Mouse (Mus musculus): ENCODE data around the gene Ldhal6b. TPM values are rescaled to one million over a fixed set of nuclear protein-coding genes. Genes with fewer than 3 reads are reported as not detected.
A peak's percentile ranks its signal among the peaks of the same experiment; 100 is the strongest.

The Ldhal6b gene
- polyA plus RNA-seq, 1 experiment from 2014 or later: not detected

DNA sequence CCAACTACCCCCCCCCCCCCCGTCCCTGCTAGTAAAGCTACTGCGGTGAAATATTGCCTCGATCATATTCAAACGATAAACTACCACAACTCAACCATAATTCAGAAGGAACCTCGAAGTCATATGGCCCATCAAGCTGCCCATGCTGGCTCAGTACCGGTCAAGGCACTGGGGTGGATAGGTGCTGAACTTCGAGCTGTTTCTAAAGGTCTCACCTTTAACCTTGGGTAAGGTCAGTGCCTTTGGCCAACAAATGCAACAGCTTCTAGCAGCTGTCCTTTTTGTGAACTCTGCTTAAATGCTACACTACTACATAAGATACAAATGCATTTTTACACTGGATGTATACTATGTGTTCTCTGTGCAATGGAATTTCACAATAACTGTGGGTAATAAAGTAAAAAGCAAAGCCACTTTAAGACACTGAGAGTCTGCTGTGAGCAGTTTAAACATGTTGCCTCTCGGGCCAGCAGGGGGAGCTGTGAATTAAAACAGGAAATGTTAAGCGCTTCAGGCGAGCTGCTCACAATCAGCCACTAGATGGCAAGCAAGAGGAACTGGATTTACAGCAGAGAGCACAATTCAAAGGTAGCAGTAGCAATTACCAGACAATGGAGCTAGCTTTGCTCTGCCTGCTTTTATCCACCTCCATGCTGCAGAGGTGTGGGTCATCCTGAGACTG lies 10.7 kb upstream of the Ldhal6b start:
- no peaks in the 10 kb centered on the region for H3K9me3 ChIP-seq (replicated peaks)
- H3K27ac ChIP-seq (replicated peaks): no peak overlapping the region
- WGBS (ENCODE audit: insufficient replicate concordance): 53% methylated on average over 10 of the region's 10 CpGs
- H3K36me3 ChIP-seq (replicated peaks): peaks cover 28% of the 10 kb centered on the region
- no peaks in the 10 kb centered on the region for H3K27me3 ChIP-seq
- H3K4me1 ChIP-seq (replicated peaks): 0 out of 2 replicates have a peak, but pooled peaks cover 4% of the 10 kb centered on the region
- peak; percentile 51 for ATAC-seq (ENCODE audit: insufficient read depth)
- no peak overlapping the region for H3K4me3 ChIP-seq (replicated peaks)
- no peak overlapping the region for H3K4me2 ChIP-seq
- no peak overlapping the region for H3K9ac ChIP-seq

DNA sequence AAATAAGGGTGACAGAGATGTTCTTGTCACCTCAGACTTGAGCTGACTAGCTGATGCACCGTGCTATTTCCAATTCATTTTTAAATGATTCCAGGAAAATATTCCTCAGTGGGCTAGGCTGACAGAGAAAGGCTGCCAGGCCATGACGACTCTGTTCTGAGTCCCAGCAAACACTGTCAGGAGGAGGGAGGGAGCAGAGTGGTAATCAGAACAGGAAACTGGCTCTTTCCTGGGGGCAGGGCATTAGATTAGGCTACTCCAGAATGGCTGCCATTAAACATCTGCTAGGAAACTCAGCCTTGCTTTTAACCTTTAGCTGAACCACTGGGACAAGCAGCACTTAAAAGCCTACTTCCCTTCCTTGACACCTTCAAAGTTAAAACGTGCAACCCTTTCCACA lies 6.6 kb upstream of the Ldhal6b start:
- no peak for ATAC-seq (ENCODE audit: insufficient read depth)
- H3K4me1 ChIP-seq (replicated peaks): 0 out of 2 replicates have a peak, but pooled peaks cover 4% of the 10 kb centered on the region
- H3K27me3 ChIP-seq: no peaks in the 10 kb centered on the region
- no peak overlapping the region for H3K27ac ChIP-seq (replicated peaks)
- 0 out of 2 replicates have a peak, but pooled peaks cover 5% of the 10 kb centered on the region for H3K36me3 ChIP-seq (replicated peaks)
- no peaks in the 10 kb centered on the region for H3K9me3 ChIP-seq (replicated peaks)
- 23% methylated on average over 3 of the region's 3 CpGs for WGBS (ENCODE audit: insufficient replicate concordance)
- H3K9ac ChIP-seq: no peak overlapping the region
- H3K4me2 ChIP-seq: no peak overlapping the region
- H3K4me3 ChIP-seq (replicated peaks): no peak overlapping the region

DNA sequence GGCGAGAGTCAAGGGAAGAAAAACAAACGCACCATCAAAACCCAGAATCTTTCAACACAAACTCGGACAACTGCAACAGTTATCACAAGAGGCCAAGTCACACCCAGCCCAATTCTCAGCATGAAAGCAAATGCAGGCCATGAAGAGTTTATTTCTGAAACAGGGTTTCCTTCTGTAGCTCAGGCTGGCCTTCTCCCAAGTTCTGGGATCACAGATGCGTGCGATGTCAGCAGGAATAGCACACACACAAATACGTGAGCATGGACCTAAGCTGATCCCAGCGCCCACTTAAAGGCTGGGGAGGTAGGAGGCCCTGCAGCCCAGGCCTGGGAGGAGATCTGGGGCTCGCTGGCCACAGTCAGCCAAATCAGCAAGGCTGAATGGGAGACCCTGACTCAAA lies 5.6 kb upstream of the Ldhal6b start:
- no peak overlapping the region for H3K4me2 ChIP-seq
- no peaks in the 10 kb centered on the region for H3K4me1 ChIP-seq (replicated peaks)
- H3K4me3 ChIP-seq (replicated peaks): no peak overlapping the region
- no peaks in the 10 kb centered on the region for H3K9me3 ChIP-seq (replicated peaks)
- no peak overlapping the region for H3K27ac ChIP-seq (replicated peaks)
- no peaks in the 10 kb centered on the region for H3K27me3 ChIP-seq
- no peak overlapping the region for H3K9ac ChIP-seq
- peaks cover 9% of the 10 kb centered on the region; the same call in 1 of the 2 replicates for H3K36me3 ChIP-seq (replicated peaks)
- no peak for ATAC-seq (ENCODE audit: insufficient read depth)
- WGBS (ENCODE audit: insufficient replicate concordance): 78% methylated on average over 8 of the region's 8 CpGs

DNA sequence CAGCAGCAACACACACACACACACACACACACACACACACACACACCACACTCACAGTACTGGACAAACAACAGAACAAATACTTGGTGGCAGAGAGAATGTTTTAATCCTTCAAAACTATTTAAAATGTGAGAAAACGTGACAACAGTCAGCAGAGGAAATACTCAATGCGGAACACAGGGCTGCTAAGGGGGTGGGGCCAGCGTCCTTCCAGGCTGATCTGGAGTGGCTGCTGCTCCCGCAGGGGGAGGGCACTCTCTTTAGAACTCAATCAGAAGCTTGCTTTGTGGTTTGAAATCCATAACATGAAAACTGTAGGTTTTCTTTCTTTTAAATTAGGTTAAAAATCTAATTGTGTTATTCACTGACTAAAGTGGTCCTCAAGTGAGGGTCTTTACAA lies 3.3 kb upstream of the Ldhal6b start:
- no peak for ATAC-seq (ENCODE audit: insufficient read depth)
- Histone ChIP-seq H3K9ac (no peak overlapping the region), H3K36me3 (replicated peaks) (peaks cover 16% of the 10 kb centered on the region), H3K4me2 (no peak overlapping the region), H3K9me3 (replicated peaks) (no peaks in the 10 kb centered on the region), H3K27ac (replicated peaks) (no peak overlapping the region), H3K4me3 (replicated peaks) (no peak overlapping the region), H3K4me1 (replicated peaks) (no peaks in the 10 kb centered on the region), H3K27me3 (no peaks in the 10 kb centered on the region)
- whole genome bisulfite sequencing (ENCODE audit: insufficient replicate concordance): 45% methylated on average over 4 of the region's 4 CpGs

DNA sequence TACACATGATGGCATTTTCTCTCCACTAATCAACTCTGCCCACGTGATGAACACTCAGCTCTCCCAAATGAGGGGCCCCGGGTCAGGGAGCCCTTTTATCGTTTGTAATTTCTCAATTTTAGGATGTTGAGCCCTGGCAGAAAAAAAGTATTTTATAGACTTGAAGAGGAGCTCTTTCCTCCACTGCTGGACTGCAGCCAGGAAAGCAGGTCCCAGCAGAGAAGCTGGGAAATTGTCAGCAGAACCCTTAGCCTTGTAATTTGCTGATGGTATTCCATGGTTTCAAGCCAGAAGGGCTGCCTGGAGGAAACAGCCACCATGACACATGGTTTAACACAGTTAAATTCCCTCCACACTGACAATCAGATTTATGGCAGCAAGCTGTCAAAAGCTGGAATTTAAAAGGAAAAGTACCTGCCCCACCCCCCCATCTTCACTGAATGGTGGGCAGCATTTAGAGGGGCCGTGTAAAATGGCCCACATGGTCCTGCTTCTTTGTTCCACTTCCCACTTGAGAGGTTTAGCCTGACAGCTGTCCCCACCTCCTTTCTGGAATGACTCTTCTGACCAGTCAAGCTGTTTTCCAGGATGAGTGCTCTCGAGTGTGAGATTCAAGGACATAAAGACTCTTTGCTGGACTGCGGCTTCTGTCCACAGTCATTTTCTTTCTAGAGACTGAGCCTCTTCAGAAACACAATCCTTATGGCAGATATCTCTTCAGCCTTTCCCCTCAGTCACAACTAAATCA lies 1.4 kb upstream of the Ldhal6b start:
- H3K4me1 ChIP-seq (replicated peaks): no peaks in the 10 kb centered on the region
- H3K27ac ChIP-seq (replicated peaks): no peak overlapping the region
- H3K4me2 ChIP-seq: no peak overlapping the region
- no peak overlapping the region for H3K4me3 ChIP-seq (replicated peaks)
- ATAC-seq (ENCODE audit: insufficient read depth): no peak
- 74% methylated on average over 6 of the region's 6 CpGs for WGBS (ENCODE audit: insufficient replicate concordance)
- H3K36me3 ChIP-seq (replicated peaks): peaks cover 16% of the 10 kb centered on the region
- H3K27me3 ChIP-seq: no peaks in the 10 kb centered on the region
- no peak overlapping the region for H3K9ac ChIP-seq
- no peaks in the 10 kb centered on the region for H3K9me3 ChIP-seq (replicated peaks)

DNA sequence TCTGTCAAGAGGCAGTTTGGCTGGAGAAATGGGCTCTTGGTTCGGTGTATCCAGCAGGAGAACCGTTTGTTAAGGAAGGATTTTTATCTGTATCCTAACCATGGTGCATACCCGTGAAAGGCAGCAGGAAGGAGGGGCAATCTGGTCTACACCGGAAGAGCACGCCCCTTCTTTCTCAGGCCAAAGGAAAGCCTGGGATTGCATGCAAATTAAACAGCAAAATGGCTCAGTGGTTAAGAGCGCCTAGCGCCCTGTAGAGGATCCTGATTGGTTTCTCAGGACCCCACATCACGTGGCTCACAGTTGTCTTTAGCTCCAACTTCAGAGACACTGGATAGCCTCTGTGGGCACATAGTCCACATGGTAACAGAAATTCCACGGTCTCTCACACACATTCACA lies 489 bp upstream of the Ldhal6b start:
- no peak for ATAC-seq (ENCODE audit: insufficient read depth)
- H3K9me3 ChIP-seq (replicated peaks): no peaks in the 10 kb centered on the region
- peaks cover 6% of the 10 kb centered on the region for H3K4me1 ChIP-seq (replicated peaks)
- H3K4me2 ChIP-seq: no peak overlapping the region
- 73% methylated on average over 9 of the region's 9 CpGs for WGBS (ENCODE audit: insufficient replicate concordance)
- no peak overlapping the region for H3K27ac ChIP-seq (replicated peaks)
- H3K4me3 ChIP-seq (replicated peaks): no peak overlapping the region
- H3K36me3 ChIP-seq (replicated peaks): peaks cover 16% of the 10 kb centered on the region
- no peaks in the 10 kb centered on the region for H3K27me3 ChIP-seq
- H3K9ac ChIP-seq: no peak overlapping the region

DNA sequence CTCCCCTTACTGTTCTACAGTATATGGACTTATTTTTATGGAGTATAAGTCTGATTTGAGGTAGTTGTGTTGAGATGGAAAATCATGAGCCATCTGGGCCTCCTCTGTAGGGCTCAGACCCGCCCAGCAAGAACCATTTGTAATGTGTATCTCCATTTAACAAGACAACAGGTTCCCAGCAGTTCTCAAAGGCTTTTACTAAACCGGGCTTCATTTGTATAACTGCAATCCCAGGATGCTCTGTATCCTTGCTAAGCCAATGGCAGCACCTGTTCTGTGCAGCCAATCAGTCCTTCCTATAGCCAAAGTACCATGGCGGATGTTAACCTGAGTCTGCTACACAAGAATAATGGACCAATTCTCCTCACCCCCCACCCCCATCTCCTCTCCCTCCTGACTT lies 2.0 kb downstream of the Ldhal6b start:
- Histone ChIP-seq H3K36me3 (replicated peaks) (peaks cover 16% of the 10 kb centered on the region), H3K27me3 (no peaks in the 10 kb centered on the region), H3K4me3 (replicated peaks) (no peak overlapping the region), H3K27ac (replicated peaks) (no peak overlapping the region), H3K9ac (no peak overlapping the region), H3K4me2 (no peak overlapping the region), H3K9me3 (replicated peaks) (no peaks in the 10 kb centered on the region), H3K4me1 (replicated peaks) (peaks cover 15% of the 10 kb centered on the region)
- 77% methylated on average over 3 of the region's 3 CpGs for WGBS (ENCODE audit: insufficient replicate concordance)
- no peak for ATAC-seq (ENCODE audit: insufficient read depth)

DNA sequence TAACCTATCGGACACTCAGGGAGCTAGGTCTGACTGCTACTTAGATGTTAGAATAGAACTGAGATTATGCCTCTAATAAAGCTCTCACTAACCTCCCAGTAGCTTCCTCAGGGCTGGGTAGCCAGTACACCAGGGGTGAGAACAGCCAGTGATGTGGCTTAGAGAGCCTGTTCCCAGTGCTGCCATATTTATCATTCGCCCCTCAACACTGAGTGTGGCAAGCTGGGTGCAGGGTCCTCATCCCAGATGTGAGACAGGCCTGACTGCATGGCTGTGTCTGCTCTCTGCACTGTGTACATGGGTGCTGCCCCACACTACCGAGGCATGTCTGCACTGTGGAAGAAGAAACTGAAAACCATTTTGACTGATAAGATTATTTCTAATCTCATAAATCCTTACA lies 4.5 kb downstream of the Ldhal6b start:
- Histone ChIP-seq H3K27ac (replicated peaks) (no peak overlapping the region), H3K4me2 (no peak overlapping the region)

DNA sequence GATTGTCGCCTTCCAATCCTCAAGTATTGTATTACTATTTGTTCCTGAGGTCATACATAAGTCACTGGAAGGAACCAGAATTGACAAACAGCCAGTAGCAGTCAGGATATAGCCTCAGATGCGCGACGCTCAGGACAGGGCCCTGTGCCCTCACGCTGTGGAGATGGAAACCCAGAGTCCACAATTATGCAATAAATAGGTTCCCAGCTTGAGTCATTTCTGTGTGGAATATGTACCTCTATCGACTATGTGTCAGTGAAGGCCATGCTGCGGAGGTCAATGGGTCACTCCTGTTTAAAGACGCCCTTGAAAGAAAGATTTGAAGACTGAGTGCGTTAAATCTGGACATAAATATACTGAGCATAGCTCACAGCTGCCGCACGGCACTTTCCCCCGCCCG lies 5.2 kb downstream of the Ldhal6b start:
- H3K4me1 ChIP-seq (replicated peaks): peaks cover 15% of the 10 kb centered on the region
- H3K4me2 ChIP-seq: 0 out of 2 replicates have a peak overlapping the region, but pooled peaks have one; percentile 3
- peak; percentile 82 for ATAC-seq (ENCODE audit: insufficient read depth)
- H3K9ac ChIP-seq: no peak overlapping the region
- H3K27me3 ChIP-seq: no peaks in the 10 kb centered on the region
- no peak overlapping the region for H3K4me3 ChIP-seq (replicated peaks)
- peak overlapping the region; percentile 48; the same call in 1 of the 2 replicates for H3K27ac ChIP-seq (replicated peaks)
- peaks cover 13% of the 10 kb centered on the region for H3K36me3 ChIP-seq (replicated peaks)
- 76% methylated on average over 13 of the region's 13 CpGs for WGBS (ENCODE audit: insufficient replicate concordance)
- H3K9me3 ChIP-seq (replicated peaks): no peaks in the 10 kb centered on the region

More for the DNA sequence above, 4.5 kb downstream of the Ldhal6b start:
- Histone ChIP-seq H3K4me1 (replicated peaks) (peaks cover 15% of the 10 kb centered on the region), H3K4me3 (replicated peaks) (no peak overlapping the region), H3K9ac (no peak overlapping the region), H3K9me3 (replicated peaks) (no peaks in the 10 kb centered on the region), H3K27me3 (no peaks in the 10 kb centered on the region), H3K36me3 (replicated peaks) (peaks cover 18% of the 10 kb centered on the region)
- ATAC-seq (ENCODE audit: insufficient read depth): no peak
- WGBS (ENCODE audit: insufficient replicate concordance): 61% methylated on average over 3 of the region's 3 CpGs

DNA sequence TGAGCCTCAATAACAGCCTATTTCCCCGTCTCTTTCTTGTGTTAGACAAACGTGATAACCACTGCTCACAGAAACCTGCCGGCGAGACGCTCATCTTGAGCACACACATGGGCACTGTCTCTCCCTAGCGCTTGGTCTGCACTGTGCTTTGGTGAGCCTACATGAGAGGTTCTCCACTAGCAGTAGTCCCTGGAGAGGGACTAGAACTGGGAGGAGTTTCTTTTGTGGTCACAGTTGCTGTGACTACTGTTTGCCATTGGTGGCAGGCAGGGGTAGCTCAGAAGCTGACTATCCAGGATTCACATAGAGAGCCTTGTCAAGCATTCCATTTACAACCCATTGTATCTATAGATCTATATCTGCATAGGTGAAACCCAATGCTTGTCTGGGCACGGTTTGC lies 5.8 kb downstream of the Ldhal6b start:
- Histone ChIP-seq H3K4me1 (replicated peaks) (peaks cover 15% of the 10 kb centered on the region), H3K4me3 (replicated peaks) (no peak overlapping the region), H3K4me2 (no peak overlapping the region), H3K36me3 (replicated peaks) (peaks cover 7% of the 10 kb centered on the region; the same call in 1 of the 2 replicates), H3K27me3 (no peaks in the 10 kb centered on the region), H3K9ac (no peak overlapping the region), H3K9me3 (replicated peaks) (no peaks in the 10 kb centered on the region), H3K27ac (replicated peaks) (0 out of 2 replicates have a peak overlapping the region, but pooled peaks have one; percentile 42)
- WGBS (ENCODE audit: insufficient replicate concordance): 69% methylated on average over 7 of the region's 7 CpGs
- ATAC-seq (ENCODE audit: insufficient read depth): no peak

DNA sequence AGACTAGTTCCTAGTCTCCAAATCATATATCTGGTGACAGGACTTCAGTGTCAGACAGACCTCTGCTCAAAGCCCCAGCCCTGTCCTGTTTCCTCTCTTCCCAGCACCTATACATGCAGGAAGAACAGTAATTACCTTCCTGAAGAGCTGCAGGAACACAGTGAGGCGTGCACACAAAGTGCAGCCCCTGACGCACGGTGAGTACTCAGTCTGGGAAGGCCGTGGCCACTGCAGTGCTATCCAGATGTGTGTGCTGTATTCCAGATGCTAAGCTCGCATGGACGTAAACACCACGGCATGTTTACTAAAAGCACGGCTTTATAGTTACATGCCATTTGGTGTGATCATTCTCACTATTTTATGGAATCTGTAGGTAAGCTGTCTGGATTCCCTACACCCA lies 6.3 kb downstream of the Ldhal6b start:
- Histone ChIP-seq H3K36me3 (replicated peaks) (peaks cover 6% of the 10 kb centered on the region; the same call in 1 of the 2 replicates), H3K9me3 (replicated peaks) (no peaks in the 10 kb centered on the region), H3K27ac (replicated peaks) (no peak overlapping the region), H3K4me3 (replicated peaks) (no peak overlapping the region), H3K9ac (no peak overlapping the region), H3K4me2 (no peak overlapping the region), H3K27me3 (no peaks in the 10 kb centered on the region), H3K4me1 (replicated peaks) (peaks cover 15% of the 10 kb centered on the region)
- no peak for ATAC-seq (ENCODE audit: insufficient read depth)
- WGBS (ENCODE audit: insufficient replicate concordance): 74% methylated on average over 8 of the region's 8 CpGs

Measured in liver, embryonic 15.5 days (tissue).